Mouse (Mus musculus) thymus, adult 2 months (tissue): ENCODE measurements at regions not wholly inside any gene's neighbourhood (a gene's known extent, or its start where the extent isn't known, plus 50 kb on each side); places are given as distances from the start of the nearest gene placed in this dataset.

Source experiments
- DNase-seq: peaks from one replicate; pipeline ENCODE4 v3.0.0; 2021
- H3K27ac ChIP-seq: fragments of 200-500 bp; 2 replicates; pipeline ENCODE4 v1.5.1; 2012; ENCODE audit warnings: low read length, control low read depth; ENCODE audit not compliant: control insufficient read depth, insufficient read depth
- H3K27me3 ChIP-seq: fragments of 200-500 bp; 2 replicates; pipeline ENCODE4 v1.6.1; 2012; ENCODE audit warnings: mild to moderate bottlenecking, low read length, moderate library complexity, mixed read lengths; ENCODE audit not compliant: control insufficient read depth, insufficient read depth
- H3K36me3 ChIP-seq: fragments of 200-500 bp; 2 replicates; pipeline ENCODE4 v1.6.1; 2012; ENCODE audit warnings: mild to moderate bottlenecking, low read length, moderate library complexity; ENCODE audit not compliant: control insufficient read depth, insufficient read depth
- H3K4me1 ChIP-seq: fragments of 200-500 bp; replicated peaks from 2 replicates; pipeline ENCODE4 v1.6.1; 2012; ENCODE audit warnings: low read length; ENCODE audit not compliant: control insufficient read depth, insufficient read depth
- H3K4me3 ChIP-seq: fragments of 200-500 bp; 2 replicates; pipeline ENCODE4 v1.5.1; 2012; ENCODE audit warnings: mild to moderate bottlenecking, low read length, control low read depth, moderate library complexity; ENCODE audit not compliant: control insufficient read depth, insufficient read depth
- CTCF ChIP-seq: fragments of 200-500 bp; IDR thresholded peaks from 2 replicates; pipeline ENCODE4 v1.5.1; 2012; ENCODE audit warnings: mild to moderate bottlenecking, control low read depth, low read length, moderate library complexity, borderline replicate concordance; ENCODE audit not compliant: control insufficient read depth, poor library complexity, insufficient read depth; ENCODE audit errors: extremely low read depth
- POLR2A ChIP-seq: fragments of 200-500 bp; IDR thresholded peaks from 2 replicates; pipeline ENCODE4 v1.6.1; 2012; ENCODE audit warnings: mild to moderate bottlenecking, low read length, control low read depth, moderate library complexity; ENCODE audit not compliant: control insufficient read depth, poor library complexity, insufficient read depth; ENCODE audit errors: extremely low read depth
- WGBS: fragments of 180-500 bp; shearing (Covaris S2); methylation state at CpG from one replicate; pipeline ENCODE4 v1.1.7; 2018; 5-methylcytosine and 5-hydroxymethylcytosine counted together

DNA sequence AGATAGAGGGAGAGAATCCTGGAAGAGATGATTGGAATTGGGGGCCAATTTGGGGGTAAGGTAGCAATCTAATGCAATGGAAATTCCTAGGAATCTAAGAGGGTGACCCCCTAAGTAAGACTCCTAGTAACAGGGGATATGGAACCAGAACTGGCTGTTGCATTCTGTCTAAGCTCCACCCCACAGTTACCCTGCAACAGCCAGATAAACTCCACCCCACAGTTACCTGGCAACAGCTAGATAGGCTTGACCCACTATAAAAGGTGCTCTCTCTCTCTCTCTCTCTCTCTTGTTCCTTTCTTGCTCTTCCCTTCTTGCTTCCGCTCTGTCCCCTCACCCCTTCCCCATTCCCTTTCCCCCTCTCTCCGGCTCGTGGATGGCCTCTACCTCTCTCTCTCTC lies 262.5 kb upstream of the Cnr1 start:
- Histone ChIP-seq H3K4me1 (no peaks in the 10 kb centered on the region), H3K4me3 (no peak overlapping the region), H3K27ac (no peak overlapping the region), H3K36me3 (no peaks in the 10 kb centered on the region), H3K27me3 (no peaks in the 10 kb centered on the region)
- WGBS, result 98% methylated on average over 3 of the region's 3 CpGs
- DNase-seq, result no peak
- TF ChIP-seq POLR2A (no peak), CTCF (no peak)

GRCm38 (mm10) chr4:33662965-33663364 lies 261.4 kb upstream of the Cnr1 start:
- no peak for TF ChIP-seq POLR2A
- no peak for TF ChIP-seq CTCF
- no peak overlapping the region for H3K4me3 ChIP-seq
- WGBS, result 95% methylated on average over 11 of the region's 11 CpGs
- H3K36me3 ChIP-seq, result no peaks in the 10 kb centered on the region
- H3K27ac ChIP-seq, result no peak overlapping the region
- H3K4me1 ChIP-seq, result no peaks in the 10 kb centered on the region
- H3K27me3 ChIP-seq, result no peaks in the 10 kb centered on the region
- DNase-seq, result no peak

DNA sequence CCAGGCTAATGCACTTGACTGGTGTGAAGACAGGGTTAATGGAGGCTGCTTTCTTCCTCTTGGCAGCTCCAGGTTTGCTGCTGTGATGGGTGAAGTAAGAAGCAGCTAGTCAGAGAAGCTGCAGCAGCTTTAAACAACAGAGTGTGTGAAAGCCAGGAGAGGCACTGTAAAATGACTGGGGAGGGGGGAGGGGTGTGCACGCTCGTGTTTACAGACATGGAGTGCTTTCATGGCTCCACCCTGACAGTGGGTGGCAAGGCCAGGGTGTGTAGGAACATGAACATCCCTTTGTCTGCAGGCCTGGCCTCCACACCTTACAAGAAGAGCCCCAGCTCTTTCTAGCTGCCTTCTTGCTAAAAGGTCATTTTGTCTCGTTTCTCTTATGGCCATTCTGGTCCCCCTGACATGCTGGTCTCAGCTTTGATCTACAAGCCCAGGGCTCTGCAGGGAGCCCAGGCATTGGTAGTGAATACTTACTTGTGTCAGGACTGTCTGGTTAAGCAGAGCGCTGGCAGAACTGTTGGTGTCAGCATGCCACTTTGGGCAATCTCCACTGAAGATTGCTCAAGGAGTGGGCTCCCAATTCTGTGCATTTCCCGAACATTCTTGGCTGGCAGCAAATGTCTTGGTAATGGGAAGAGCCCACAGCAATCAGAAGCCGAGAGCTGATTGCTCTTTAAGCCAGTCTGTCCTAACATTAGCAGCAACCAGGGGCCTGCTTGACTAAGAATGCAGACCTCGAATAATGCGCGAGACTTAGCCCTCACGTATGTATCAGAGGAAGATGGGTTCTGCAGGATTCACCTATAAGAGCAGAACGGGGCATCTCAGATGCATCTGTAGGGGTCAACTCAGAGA lies 260.5 kb upstream of the Cnr1 start:
- no peaks in the 10 kb centered on the region for H3K36me3 ChIP-seq
- DNase-seq, result no peak
- 87% methylated on average over 11 of the region's 11 CpGs for WGBS
- no peak overlapping the region for H3K27ac ChIP-seq
- H3K27me3 ChIP-seq, result no peaks in the 10 kb centered on the region
- no peak for TF ChIP-seq POLR2A
- H3K4me3 ChIP-seq, result no peak overlapping the region
- no peaks in the 10 kb centered on the region for H3K4me1 ChIP-seq

DNA sequence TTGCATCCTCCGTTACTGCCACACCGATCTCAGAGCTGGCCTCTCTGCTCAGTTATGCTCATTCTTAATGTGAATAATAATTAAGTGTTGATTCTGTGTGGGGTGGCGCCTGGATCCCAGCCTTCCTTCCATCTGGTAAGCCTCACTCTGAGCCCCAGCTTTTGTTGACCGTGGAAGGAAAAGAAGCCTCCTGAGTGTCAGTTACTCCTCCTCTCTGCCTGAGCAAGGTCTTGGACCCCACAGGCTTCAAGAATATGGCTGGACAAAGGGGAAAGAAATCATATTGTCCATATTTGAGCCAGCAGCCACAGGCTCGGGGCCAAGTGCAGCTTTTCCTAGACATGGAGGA lies 259.9 kb upstream of the Cnr1 start:
- TF ChIP-seq CTCF (no peak), POLR2A (no peak)
- no peak overlapping the region for H3K27ac ChIP-seq
- no peaks in the 10 kb centered on the region for H3K4me1 ChIP-seq
- no peak overlapping the region for H3K4me3 ChIP-seq
- H3K36me3 ChIP-seq, result no peaks in the 10 kb centered on the region
- 95% methylated on average over 5 of the region's 5 CpGs for WGBS
- no peak for DNase-seq
- H3K27me3 ChIP-seq, result no peaks in the 10 kb centered on the region

DNA sequence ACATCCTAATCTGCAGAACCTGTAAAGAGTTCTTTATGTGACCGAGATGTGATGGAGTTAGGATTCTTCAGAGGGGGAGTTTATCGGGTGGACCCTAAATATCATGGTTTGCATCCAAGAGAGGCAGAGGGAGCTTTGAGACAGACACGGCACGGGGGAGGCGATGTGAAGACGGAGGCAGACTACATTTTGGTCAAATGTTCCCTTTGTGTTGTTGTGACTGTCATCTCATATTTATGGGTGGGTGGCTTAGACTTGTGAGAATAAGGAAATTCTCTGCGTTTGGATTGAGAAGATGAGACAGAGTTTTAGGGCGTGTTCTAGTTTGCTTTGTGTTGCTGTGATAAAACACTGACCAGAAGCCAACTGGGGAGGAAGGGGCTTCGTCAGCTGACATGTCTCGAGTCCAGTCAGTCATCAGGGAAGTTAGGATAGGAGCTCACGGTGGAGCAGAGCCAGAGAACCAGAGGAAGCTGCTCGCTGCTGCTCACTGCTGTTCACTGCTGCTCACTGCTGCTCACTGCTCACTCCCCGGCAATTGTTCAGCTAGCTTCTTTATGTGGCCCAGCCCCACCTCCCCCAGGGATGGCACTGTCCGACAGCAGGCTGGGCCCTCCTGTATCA lies 259.0 kb upstream of the Cnr1 start:
- WGBS, result 83% methylated on average over 14 of the region's 14 CpGs
- Histone ChIP-seq H3K27me3 (no peaks in the 10 kb centered on the region), H3K36me3 (no peaks in the 10 kb centered on the region), H3K4me3 (no peak overlapping the region), H3K4me1 (no peaks in the 10 kb centered on the region), H3K27ac (no peak overlapping the region)
- no peak for DNase-seq
- no peak for TF ChIP-seq CTCF
- TF ChIP-seq POLR2A, result no peak

- 98% methylated on average over 3 of the region's 3 CpGs for WGBS
- no peak overlapping the region for H3K27ac ChIP-seq
- no peaks in the 10 kb centered on the region for H3K4me1 ChIP-seq
- H3K4me3 ChIP-seq, result no peak overlapping the region
- no peaks in the 10 kb centered on the region for H3K27me3 ChIP-seq
- TF ChIP-seq POLR2A, result no peak
- no peak for TF ChIP-seq CTCF
- H3K36me3 ChIP-seq, result no peaks in the 10 kb centered on the region
- DNase-seq, result no peak
Observed at GRCm38 (mm10) chr4:33668431-33668830, 256.0 kb upstream of the Cnr1 start.
